Mouse (Mus musculus): ENCODE data around the gene Stard13.
A peak's percentile ranks its signal among the peaks of the same experiment; 100 is the strongest.

The Stard13 gene

DNA sequence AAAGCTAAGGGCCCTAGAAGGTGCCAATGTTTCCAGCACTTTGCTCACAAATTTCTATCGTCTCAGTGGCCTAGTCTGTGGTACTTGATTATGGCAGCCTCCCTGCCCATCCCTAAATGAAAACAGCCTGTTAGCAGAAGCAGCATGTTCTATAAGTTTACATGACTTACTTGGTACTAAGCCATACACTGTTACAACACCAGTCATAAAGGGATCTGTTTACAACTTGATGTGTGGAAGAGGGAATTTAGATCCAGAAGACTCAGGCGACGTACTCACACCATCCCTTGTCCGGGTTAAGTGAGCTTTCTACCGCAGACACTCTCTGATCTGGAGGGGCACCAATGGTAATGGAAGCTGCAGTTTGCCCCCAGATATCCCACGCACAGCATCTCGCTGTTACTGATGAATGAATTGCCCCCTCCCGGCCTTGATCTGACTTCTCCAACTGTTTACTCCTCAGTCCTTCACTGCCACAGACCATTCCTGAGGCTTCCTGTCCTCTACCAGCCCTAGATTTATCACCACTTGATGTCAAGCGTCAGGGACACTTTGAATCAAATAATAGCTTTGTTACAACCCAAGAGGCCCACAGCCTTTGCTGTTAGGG, 53.4 kb downstream of the Stard13 start:
- no peak for DNase-seq

DNA sequence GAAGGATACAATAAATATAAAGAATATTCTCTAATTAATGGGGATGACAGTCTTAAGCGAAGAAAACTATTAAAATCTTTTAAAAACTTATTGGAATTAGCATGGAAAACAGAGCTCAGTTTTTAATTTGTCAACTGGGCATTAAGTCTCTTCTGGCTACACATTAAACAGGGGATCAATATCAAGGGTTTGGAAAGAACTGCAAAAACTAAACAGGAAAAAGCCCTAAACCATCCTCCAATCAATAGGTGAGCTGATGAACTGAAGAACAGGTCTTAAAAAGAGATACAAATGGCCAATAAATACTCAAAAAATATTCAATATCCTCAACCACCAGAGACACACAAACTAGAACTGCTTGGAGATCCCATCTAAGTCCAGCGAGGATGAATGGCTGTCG, 56.5 kb downstream of the Stard13 start:
- DNase-seq: no peak

- no peak for DNase-seq
Observed at GRCm38 (mm10) chr5:151175897-151176313, 57.7 kb downstream of the Stard13 start.

DNA sequence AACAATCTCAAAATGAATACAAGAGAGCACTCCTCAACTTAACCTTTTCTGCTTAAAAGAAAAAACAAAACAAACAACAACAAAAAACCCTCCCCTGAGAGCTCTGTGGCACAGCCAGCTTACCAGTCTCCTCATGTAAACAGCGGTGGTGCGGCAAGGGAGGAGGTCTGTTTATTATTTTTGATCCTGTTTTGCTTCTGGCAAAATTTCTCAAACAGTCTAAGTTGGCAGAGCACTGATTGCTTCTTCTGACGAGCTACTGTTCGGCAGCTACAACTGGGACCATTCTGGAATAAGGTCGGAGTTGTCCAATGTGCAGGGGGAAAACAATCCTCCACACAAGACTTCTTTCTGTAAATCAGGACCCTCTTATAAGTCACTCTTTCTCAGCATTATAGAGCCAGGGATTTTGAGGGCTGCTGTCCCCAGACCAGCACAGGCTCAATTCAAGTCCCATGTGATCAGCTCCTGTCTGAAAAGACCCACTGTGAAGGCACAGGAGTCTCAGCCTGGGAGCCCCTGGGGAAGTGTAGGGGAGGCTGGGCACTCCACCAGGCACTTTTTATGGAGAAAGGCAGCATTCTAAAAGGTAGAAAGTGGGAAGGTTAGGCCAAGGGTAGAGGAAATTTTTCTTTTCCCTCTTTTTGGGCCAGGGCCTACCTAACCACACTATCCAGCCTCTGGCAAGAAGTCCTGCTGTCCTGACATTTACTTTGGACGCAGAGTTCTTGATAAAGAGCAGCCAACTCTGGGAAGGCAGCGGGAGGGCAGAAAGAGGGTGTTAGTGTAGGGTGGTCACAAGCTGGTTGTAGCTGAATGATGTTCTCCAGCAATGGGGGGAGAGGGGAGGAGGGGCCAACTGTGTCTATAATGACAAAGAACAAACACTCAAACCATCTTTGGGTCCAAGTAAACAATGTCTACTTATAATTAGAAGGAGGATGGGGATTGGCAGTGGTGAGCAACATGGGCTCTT, 58.9 kb downstream of the Stard13 start:
- DNase-seq: no peak

- DNase-seq: no peak
Observed at GRCm38 (mm10) chr5:151173774-151174173, 59.9 kb downstream of the Stard13 start.

- DNase-seq: no peak
Observed at GRCm38 (mm10) chr5:151170168-151170750, 63.4 kb downstream of the Stard13 start.

DNA sequence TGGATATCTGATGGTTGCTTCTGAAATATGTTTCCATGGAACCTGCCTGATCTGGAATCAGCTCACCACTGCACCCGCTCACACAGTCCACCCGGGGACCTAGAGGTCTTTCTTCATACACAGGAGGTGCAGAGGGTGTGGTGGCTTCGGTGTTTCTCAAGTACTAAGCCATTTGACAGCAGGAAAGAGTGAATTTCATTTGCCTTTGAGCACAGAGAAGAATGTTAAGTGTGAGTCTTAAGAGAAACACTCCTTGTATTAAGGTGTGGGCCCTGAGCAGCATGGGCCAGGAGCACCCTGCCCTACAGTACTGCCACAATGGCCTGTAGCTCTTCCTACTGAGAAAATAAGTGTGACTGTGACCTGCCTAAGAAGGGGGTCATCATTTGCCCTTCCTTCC, 65.4 kb downstream of the Stard13 start:
- no peak for DNase-seq

DNA sequence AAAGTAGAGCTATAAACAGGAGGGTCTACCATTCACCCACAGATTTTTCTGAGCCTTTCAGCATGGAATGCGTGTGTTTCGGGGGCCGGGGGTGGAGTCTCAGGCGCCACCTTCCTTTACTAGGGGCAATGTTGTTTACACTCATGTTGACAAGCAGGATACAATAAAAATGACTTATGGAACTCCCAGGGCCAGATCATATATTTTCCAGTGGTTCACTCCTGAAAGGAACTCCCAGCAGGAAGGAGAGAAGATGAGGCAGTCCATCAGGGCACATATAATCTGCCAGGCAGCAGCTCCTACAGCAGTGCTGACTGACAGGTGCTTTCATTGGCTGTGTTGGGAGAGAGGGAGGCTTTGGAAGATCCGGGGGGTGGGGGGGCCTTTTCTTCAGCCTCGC, 66.0 kb downstream of the Stard13 start:
- no peak for DNase-seq

GRCm38 (mm10) chr5:151166266-151166665, 67.4 kb downstream of the Stard13 start:
- DNase-seq: peak in 1 of 2 experiments; percentile 13

- DNase-seq: no peak
Observed at GRCm38 (mm10) chr5:151165381-151166016, 68.1 kb downstream of the Stard13 start.

DNA sequence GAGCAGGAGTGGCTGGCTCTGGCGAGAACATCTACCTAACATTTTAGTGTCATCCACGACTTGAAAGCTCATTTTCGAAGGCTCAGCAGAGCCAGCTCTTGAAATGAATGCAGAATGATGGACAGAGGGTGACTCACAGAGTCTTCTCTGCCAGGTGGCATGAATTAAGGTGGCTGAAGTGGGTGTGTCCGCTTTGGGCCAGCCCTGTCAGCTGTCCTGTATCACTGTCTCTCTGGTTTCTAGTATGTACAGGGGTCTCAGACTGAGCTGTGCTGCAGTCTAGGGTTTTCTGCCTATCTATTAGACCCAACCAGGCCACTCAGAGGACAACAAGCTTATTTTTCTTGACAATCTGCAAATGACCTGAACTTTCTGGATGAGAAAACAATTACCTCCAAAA, 68.8 kb downstream of the Stard13 start:
- no peak for DNase-seq

- DNase-seq: no peak
Observed at GRCm38 (mm10) chr5:151162642-151163041, 71.0 kb downstream of the Stard13 start.

DNA sequence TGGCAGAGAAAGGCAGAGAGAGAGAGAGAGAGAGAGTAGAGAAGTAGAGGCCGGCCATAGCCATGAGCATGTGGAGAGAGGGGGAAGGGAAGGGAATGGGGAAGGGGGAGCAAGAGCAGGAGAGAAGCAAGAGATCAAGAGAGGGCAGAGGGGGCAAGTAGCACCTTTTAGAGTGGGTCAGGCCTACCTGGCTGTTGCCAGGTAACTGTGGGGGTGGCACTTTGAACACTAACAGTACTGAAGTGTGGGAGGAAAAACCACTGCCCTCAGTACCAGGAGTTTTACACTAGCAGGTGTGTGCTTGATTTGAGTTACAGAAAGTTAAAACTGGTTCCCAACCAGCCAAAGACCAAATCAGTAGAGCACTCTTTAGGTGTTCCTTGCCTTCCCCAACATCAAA, 78.4 kb downstream of the Stard13 start:
- DNase-seq: no peak

GRCm38 (mm10) chr5:151154780-151155179, 78.9 kb downstream of the Stard13 start:
- DNase-seq: no peak

DNA sequence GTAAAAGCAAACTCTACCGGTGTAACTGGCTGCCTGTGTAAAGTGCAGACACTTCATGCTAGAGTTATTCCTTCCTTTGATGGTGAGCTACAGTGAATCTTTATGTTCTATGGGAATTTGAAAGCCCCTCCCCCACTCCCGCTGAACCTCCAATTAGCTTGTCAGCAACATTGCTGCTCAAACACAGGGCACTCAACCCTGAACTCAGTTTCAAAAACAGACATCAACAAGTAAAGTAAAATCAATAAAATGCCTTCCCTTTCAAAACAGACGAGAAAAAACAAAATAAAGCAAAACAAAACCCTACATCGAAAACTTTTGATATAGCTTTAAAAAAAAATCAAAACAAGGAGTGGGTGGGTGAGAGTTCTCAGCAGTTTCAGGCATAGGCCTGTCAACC, 79.6 kb downstream of the Stard13 start:
- DNase-seq: no peak

- peak; percentile 9 to 16 for DNase-seq
Observed at GRCm38 (mm10) chr5:151151549-151151948, 82.1 kb downstream of the Stard13 start.

GRCm38 (mm10) chr5:151149509-151149908, 84.1 kb downstream of the Stard13 start:
- DNase-seq: no peak

- DNase-seq: no peak
Observed at GRCm38 (mm10) chr5:151148079-151148478, 85.6 kb downstream of the Stard13 start.

GRCm38 (mm10) chr5:151145807-151146206, 87.8 kb downstream of the Stard13 start:
- DNase-seq: no peak

GRCm38 (mm10) chr5:151143955-151144354, 89.7 kb downstream of the Stard13 start:
- DNase-seq: no peak

- peak; percentile 10 to 15 for DNase-seq
Observed at GRCm38 (mm10) chr5:151142671-151143601, 90.7 kb downstream of the Stard13 start.

GRCm38 (mm10) chr5:151142241-151142640, 91.4 kb downstream of the Stard13 start:
- peak; percentile 42 to 55 for DNase-seq

Measured in cerebellum, postnatal 14 days (tissue).